Mouse (Mus musculus) thymus, adult 2 months (tissue): ENCODE data around the gene Ccdc32. TPM values are rescaled to one million over a fixed set of nuclear protein-coding genes. Genes with fewer than 3 reads are reported as not detected.

ENCODE experiments used
- DNase-seq: peaks from one replicate; pipeline ENCODE4 v3.0.0; 2021
- H3K27ac ChIP-seq: fragments of 200-500 bp; 2 replicates; pipeline ENCODE4 v1.5.1; 2012; ENCODE audit warnings: low read length, control low read depth; ENCODE audit not compliant: control insufficient read depth, insufficient read depth
- H3K27me3 ChIP-seq: fragments of 200-500 bp; 2 replicates; pipeline ENCODE4 v1.6.1; 2012; ENCODE audit warnings: mild to moderate bottlenecking, low read length, moderate library complexity, mixed read lengths; ENCODE audit not compliant: control insufficient read depth, insufficient read depth
- H3K36me3 ChIP-seq: fragments of 200-500 bp; 2 replicates; pipeline ENCODE4 v1.6.1; 2012; ENCODE audit warnings: mild to moderate bottlenecking, low read length, moderate library complexity; ENCODE audit not compliant: control insufficient read depth, insufficient read depth
- H3K4me1 ChIP-seq: fragments of 200-500 bp; replicated peaks from 2 replicates; pipeline ENCODE4 v1.6.1; 2012; ENCODE audit warnings: low read length; ENCODE audit not compliant: control insufficient read depth, insufficient read depth
- H3K4me3 ChIP-seq: fragments of 200-500 bp; 2 replicates; pipeline ENCODE4 v1.5.1; 2012; ENCODE audit warnings: mild to moderate bottlenecking, low read length, control low read depth, moderate library complexity; ENCODE audit not compliant: control insufficient read depth, insufficient read depth
- CTCF ChIP-seq: fragments of 200-500 bp; IDR thresholded peaks from 2 replicates; pipeline ENCODE4 v1.5.1; 2012; ENCODE audit warnings: mild to moderate bottlenecking, control low read depth, low read length, moderate library complexity, borderline replicate concordance; ENCODE audit not compliant: control insufficient read depth, poor library complexity, insufficient read depth; ENCODE audit errors: extremely low read depth
- POLR2A ChIP-seq: fragments of 200-500 bp; IDR thresholded peaks from 2 replicates; pipeline ENCODE4 v1.6.1; 2012; ENCODE audit warnings: mild to moderate bottlenecking, low read length, control low read depth, moderate library complexity; ENCODE audit not compliant: control insufficient read depth, poor library complexity, insufficient read depth; ENCODE audit errors: extremely low read depth
- WGBS: fragments of 180-500 bp; shearing (Covaris S2); methylation state at CpG from one replicate; pipeline ENCODE4 v1.1.7; 2018; 5-methylcytosine and 5-hydroxymethylcytosine counted together
- polyA plus RNA-seq: library from polyadenylated mRNA; depleted of rRNA; stranded (reverse); fragments of >200 nt; gene quantifications from 2 replicates; pipeline ENCODE4 v1.2.3, GENCODE M21; 2012; rRNA removed

The Ccdc32 gene
- polyA plus RNA-seq, 1 experiment = 6.1 TPM

GRCm38 (mm10) chr2:118976941-118977340 is 52.3 kb downstream of the Ccdc32 start:
- WGBS = 40% methylated on average over 5 of the region's 5 CpGs
- no peaks in the 10 kb centered on the region for H3K27me3 ChIP-seq

GRCm38 (mm10) chr2:118976282-118976929 is 52.8 kb downstream of the Ccdc32 start:
- TF ChIP-seq CTCF (peak; percentile 79), POLR2A (no peak)
- Histone ChIP-seq H3K4me3 (peak overlapping the region; percentile 61), H3K36me3 (no peaks in the 10 kb centered on the region), H3K27me3 (no peaks in the 10 kb centered on the region), H3K27ac (peak overlapping the region; percentile 2; the same call in 1 of the 2 replicates), H3K4me1 (peaks cover 19% of the 10 kb centered on the region)
- DNase-seq = peak; percentile 93
- 3% methylated on average over 57 of the region's 57 CpGs for WGBS

More at GRCm38 (mm10) chr2:118976941-118977340, 52.3 kb downstream of the Ccdc32 start:
- Histone ChIP-seq H3K4me3 (peak overlapping the region; percentile 61; the same call in 1 of the 2 replicates), H3K4me1 (peaks cover 19% of the 10 kb centered on the region), H3K27ac (no peak overlapping the region), H3K36me3 (no peaks in the 10 kb centered on the region)
- no peak for TF ChIP-seq POLR2A
- TF ChIP-seq CTCF = no peak
- DNase-seq = no peak

GRCm38 (mm10) chr2:118975855-118976254 is 53.3 kb downstream of the Ccdc32 start:
- Histone ChIP-seq H3K4me1 (peaks cover 19% of the 10 kb centered on the region), H3K27me3 (no peaks in the 10 kb centered on the region), H3K36me3 (no peaks in the 10 kb centered on the region), H3K4me3 (peak overlapping the region; percentile 61), H3K27ac (peak overlapping the region; percentile 2; the same call in 1 of the 2 replicates)
- TF ChIP-seq POLR2A = no peak
- no peak for TF ChIP-seq CTCF
- no peak for DNase-seq
- under 1% methylated on average over 15 of the region's 15 CpGs for WGBS

- 1% methylated on average over 33 of the region's 33 CpGs for WGBS
- Histone ChIP-seq H3K27ac (no peak overlapping the region), H3K27me3 (no peaks in the 10 kb centered on the region), H3K36me3 (no peaks in the 10 kb centered on the region), H3K4me1 (peaks cover 19% of the 10 kb centered on the region), H3K4me3 (peak overlapping the region; percentile 39)
- peak; percentile 94 for TF ChIP-seq CTCF
- TF ChIP-seq POLR2A = no peak
- DNase-seq = peak; percentile 88
Measured at GRCm38 (mm10) chr2:118972687-118973376, 56.4 kb downstream of the Ccdc32 start.

- H3K27me3 ChIP-seq = no peaks in the 10 kb centered on the region
- TF ChIP-seq CTCF = no peak
- no peak for TF ChIP-seq POLR2A
- peaks cover 17% of the 10 kb centered on the region for H3K4me1 ChIP-seq
- no peak overlapping the region for H3K4me3 ChIP-seq
- no peak overlapping the region for H3K27ac ChIP-seq
- H3K36me3 ChIP-seq = no peaks in the 10 kb centered on the region
- 43% methylated on average over 5 of the region's 5 CpGs for WGBS
- DNase-seq = no peak
Measured at GRCm38 (mm10) chr2:118972048-118972447, 57.1 kb downstream of the Ccdc32 start.

GRCm38 (mm10) chr2:118969585-118970147 is 59.5 kb downstream of the Ccdc32 start:
- WGBS = 91% methylated on average over 11 of the region's 11 CpGs
- DNase-seq = no peak
- Histone ChIP-seq H3K36me3 (no peaks in the 10 kb centered on the region), H3K27ac (no peak overlapping the region), H3K4me1 (0 out of 2 replicates have a peak, but pooled peaks cover 2% of the 10 kb centered on the region), H3K27me3 (no peaks in the 10 kb centered on the region), H3K4me3 (no peak overlapping the region)
- TF ChIP-seq CTCF = no peak
- no peak for TF ChIP-seq POLR2A

Other genes starting within 250 kb of the Ccdc32 start
- gene Disp2, start 249.7 kb downstream of the Ccdc32 start, polyA plus RNA-seq = 0.36 and 0.41 TPM in 2 replicates
- 19.4 and 22.8 TPM in 2 replicates for gene Knstrn, start 215.4 kb downstream of the Ccdc32 start, polyA plus RNA-seq
- 48.3 and 50.6 TPM in 2 replicates for gene Ivd, start 167.4 kb downstream of the Ccdc32 start, polyA plus RNA-seq
- gene Bahd1, start 129.0 kb downstream of the Ccdc32 start, polyA plus RNA-seq = 38.7 and 40.0 TPM in 2 replicates
- 9.0 and 10.3 TPM in 2 replicates for gene Chst14, start 102.9 kb downstream of the Ccdc32 start, polyA plus RNA-seq
- 7.8 and 10.4 TPM in 2 replicates for gene Rpusd2, start 5.4 kb upstream of the Ccdc32 start, polyA plus RNA-seq
- 3.8 and 4.8 TPM in 2 replicates for gene Knl1, start 17.7 kb upstream of the Ccdc32 start, polyA plus RNA-seq
- 22.1 and 33.4 TPM in 2 replicates for gene Rad51, start 83.4 kb upstream of the Ccdc32 start, polyA plus RNA-seq
- gene Rmdn3, start 127.6 kb upstream of the Ccdc32 start, polyA plus RNA-seq = 19.3 and 21.6 TPM in 2 replicates
- gene Gchfr, start 138.4 kb upstream of the Ccdc32 start, polyA plus RNA-seq = 12.5 and 16.3 TPM in 2 replicates
- 0.70 and 1.1 TPM in 2 replicates for gene Gm14137, start 145.1 kb upstream of the Ccdc32 start, polyA plus RNA-seq
- 56.2 and 60.9 TPM in 2 replicates for gene Zfyve19, start 179.2 kb upstream of the Ccdc32 start, polyA plus RNA-seq
- 6.4 and 7.1 TPM in 2 replicates for gene Dnajc17, start 179.4 kb upstream of the Ccdc32 start, polyA plus RNA-seq
- gene Ppp1r14d, start 200.5 kb upstream of the Ccdc32 start, polyA plus RNA-seq = 0.42 and 0.92 TPM in 2 replicates
- 21.2 and 22.0 TPM in 2 replicates for gene Spint1, start 208.0 kb upstream of the Ccdc32 start, polyA plus RNA-seq
- gene Rhov, start 241.9 kb upstream of the Ccdc32 start, polyA plus RNA-seq = 2.6 and 3.5 TPM in 2 replicates